Mouse (Mus musculus): ENCODE results near the gene Srpx. TPM values are rescaled to one million over a fixed set of nuclear protein-coding genes. Genes with fewer than 3 reads are reported as not detected.

Gene Srpx
- polyA plus RNA-seq, 1 experiment from 2014 or later, result 3.2 TPM

- no peaks in the 10 kb centered on the region for H3K9me3 ChIP-seq
- H3K27ac ChIP-seq (replicated peaks), result no peak overlapping the region
- H3K4me3 ChIP-seq, result no peak overlapping the region
- no peak for ATAC-seq (replicated peaks)
- no peaks in the 10 kb centered on the region for H3K4me1 ChIP-seq
- H3K27me3 ChIP-seq, result no peaks in the 10 kb centered on the region
- no peaks in the 10 kb centered on the region for H3K36me3 ChIP-seq
- no peak overlapping the region for H3K9ac ChIP-seq (replicated peaks)
- 70% methylated on average over 4 of the region's 4 CpGs for WGBS
- no peak overlapping the region for H3K4me2 ChIP-seq (replicated peaks)
Observed at GRCm38 (mm10) chrX:10069405-10069804, 48.1 kb downstream of the Srpx start.

DNA sequence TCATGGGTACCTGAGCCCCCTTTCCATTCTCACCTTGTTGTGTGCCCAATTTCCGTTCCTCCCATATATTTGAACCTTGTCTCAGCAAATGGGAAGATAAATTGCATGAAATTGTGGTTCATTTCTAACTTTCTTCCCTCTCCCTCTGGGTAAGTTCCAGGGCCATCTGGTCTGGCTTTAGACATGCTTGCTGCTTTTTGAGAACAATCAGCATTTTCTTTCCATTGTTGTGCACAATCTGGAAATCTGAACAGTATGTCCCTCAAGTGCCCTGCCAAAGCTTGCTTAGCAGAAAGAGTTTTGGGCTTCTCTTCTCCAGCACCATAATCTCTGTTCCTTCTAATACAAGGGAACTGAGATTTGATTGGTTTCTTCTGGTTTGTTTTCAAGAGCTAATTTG lies 53.7 kb downstream of the Srpx start:
- Histone ChIP-seq H3K4me2 (replicated peaks) (no peak overlapping the region), H3K27ac (replicated peaks) (no peak overlapping the region), H3K9me3 (no peaks in the 10 kb centered on the region), H3K36me3 (no peaks in the 10 kb centered on the region), H3K27me3 (no peaks in the 10 kb centered on the region), H3K4me3 (no peak overlapping the region), H3K4me1 (no peaks in the 10 kb centered on the region), H3K9ac (replicated peaks) (no peak overlapping the region)
- no peak for ATAC-seq (replicated peaks)
- 83% methylated on average over 1 of the region's 1 CpGs for WGBS

GRCm38 (mm10) chrX:10063361-10063760 lies 54.1 kb downstream of the Srpx start:
- no peak overlapping the region for H3K4me2 ChIP-seq (replicated peaks)
- H3K9me3 ChIP-seq, result no peaks in the 10 kb centered on the region
- ATAC-seq (replicated peaks), result no peak
- H3K9ac ChIP-seq (replicated peaks), result no peak overlapping the region
- no peaks in the 10 kb centered on the region for H3K27me3 ChIP-seq
- WGBS, result 71% methylated on average over 2 of the region's 2 CpGs
- no peak overlapping the region for H3K4me3 ChIP-seq
- H3K4me1 ChIP-seq, result no peaks in the 10 kb centered on the region
- no peak overlapping the region for H3K27ac ChIP-seq (replicated peaks)
- no peaks in the 10 kb centered on the region for H3K36me3 ChIP-seq

- Histone ChIP-seq H3K9me3 (no peaks in the 10 kb centered on the region), H3K4me2 (replicated peaks) (no peak overlapping the region), H3K36me3 (no peaks in the 10 kb centered on the region), H3K9ac (replicated peaks) (no peak overlapping the region), H3K4me1 (no peaks in the 10 kb centered on the region), H3K27me3 (no peaks in the 10 kb centered on the region), H3K27ac (replicated peaks) (no peak overlapping the region), H3K4me3 (no peak overlapping the region)
- ATAC-seq (replicated peaks), result no peak
- WGBS, result 52% methylated on average over 4 of the region's 4 CpGs
Observed at GRCm38 (mm10) chrX:10062201-10062600, 55.3 kb downstream of the Srpx start.

DNA sequence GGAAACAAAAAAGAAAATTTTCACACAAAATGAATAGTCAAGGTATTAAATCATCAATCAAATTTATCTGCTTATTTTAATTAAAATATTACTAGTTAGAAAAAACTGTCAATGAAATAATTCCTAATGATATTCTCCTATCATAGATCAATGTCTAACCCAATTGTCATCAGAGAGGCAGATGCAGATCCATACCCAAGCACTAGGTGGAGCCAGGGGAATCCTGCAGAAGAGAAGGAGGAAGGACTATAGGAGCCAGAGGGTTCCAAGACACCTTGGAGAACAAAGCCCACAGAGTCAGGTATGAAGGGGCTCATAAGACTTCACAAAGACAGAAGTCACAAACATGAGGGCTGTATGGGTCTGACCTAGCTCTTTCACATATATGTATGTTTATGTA lies 82.8 kb downstream of the Srpx start:
- no peaks in the 10 kb centered on the region for H3K4me1 ChIP-seq
- H3K9ac ChIP-seq (replicated peaks), result no peak overlapping the region
- H3K27me3 ChIP-seq, result no peaks in the 10 kb centered on the region
- no peaks in the 10 kb centered on the region for H3K36me3 ChIP-seq
- H3K27ac ChIP-seq (replicated peaks), result no peak overlapping the region
- H3K4me3 ChIP-seq, result no peak overlapping the region
- H3K9me3 ChIP-seq, result no peaks in the 10 kb centered on the region
- ATAC-seq (replicated peaks), result no peak
- H3K4me2 ChIP-seq (replicated peaks), result no peak overlapping the region

DNA sequence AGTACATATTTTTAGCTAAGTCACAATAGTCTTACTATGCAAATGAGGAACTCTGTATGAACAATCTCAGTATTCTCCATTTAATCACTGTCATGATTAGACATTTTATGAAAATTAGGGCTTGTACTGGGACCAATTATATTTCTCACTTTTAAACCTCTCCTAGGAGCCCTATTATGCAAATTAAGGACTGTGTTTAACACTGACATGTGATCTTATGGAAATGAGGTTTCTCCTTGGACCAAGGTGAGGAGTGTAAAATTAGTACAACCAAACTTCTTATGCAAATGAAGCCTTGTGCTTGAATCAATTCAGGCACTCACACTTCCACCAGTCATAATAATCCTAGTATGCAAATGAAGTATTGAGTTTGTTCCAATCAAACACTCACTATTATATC lies 107.3 kb downstream of the Srpx start:
- no peaks in the 10 kb centered on the region for H3K27me3 ChIP-seq
- no peaks in the 10 kb centered on the region for H3K9me3 ChIP-seq
- H3K4me1 ChIP-seq, result no peaks in the 10 kb centered on the region
- no peaks in the 10 kb centered on the region for H3K36me3 ChIP-seq
- peak; percentile 72 for ATAC-seq (replicated peaks)
- no peak overlapping the region for H3K9ac ChIP-seq (replicated peaks)
- no peak overlapping the region for H3K4me3 ChIP-seq
- H3K4me2 ChIP-seq (replicated peaks), result no peak overlapping the region
- no peak overlapping the region for H3K27ac ChIP-seq (replicated peaks)

DNA sequence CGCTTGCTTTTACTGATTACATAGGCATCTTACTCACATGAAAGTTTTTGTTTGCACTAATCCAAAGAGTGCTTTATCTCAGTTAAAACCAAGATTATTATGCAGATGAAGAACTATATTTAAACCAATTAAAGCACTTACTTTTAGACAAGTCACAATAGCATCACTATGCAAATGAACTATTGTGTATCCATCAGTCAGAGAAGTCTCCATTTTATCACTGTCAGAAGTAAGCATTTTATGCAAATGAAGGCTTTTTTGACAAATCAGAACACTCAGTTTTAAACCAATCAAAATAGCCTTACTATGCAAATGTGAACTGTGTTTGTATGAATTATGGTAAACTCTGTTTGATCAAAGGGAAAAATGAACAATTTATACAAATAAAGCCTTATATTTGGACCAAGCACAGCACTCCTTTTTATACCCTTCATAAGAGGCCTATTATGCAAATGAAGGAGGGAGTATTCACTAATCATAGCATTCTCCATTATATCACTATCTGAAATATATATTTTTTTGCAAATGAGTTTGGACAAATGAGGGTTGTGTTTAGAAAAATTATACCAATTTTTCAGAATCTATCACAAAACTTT lies 109.7 kb downstream of the Srpx start:
- Histone ChIP-seq H3K36me3 (no peaks in the 10 kb centered on the region), H3K27ac (replicated peaks) (no peak overlapping the region), H3K27me3 (no peaks in the 10 kb centered on the region), H3K4me3 (no peak overlapping the region), H3K9me3 (no peaks in the 10 kb centered on the region), H3K4me2 (replicated peaks) (no peak overlapping the region), H3K9ac (replicated peaks) (no peak overlapping the region), H3K4me1 (no peaks in the 10 kb centered on the region)
- no peak; the same call in 1 of the 2 replicates for ATAC-seq (replicated peaks)
- 61% methylated on average over 1 of the region's 1 CpGs for WGBS

GRCm38 (mm10) chrX:10005946-10006345 lies 111.6 kb downstream of the Srpx start:
- Histone ChIP-seq H3K4me3 (no peak overlapping the region), H3K36me3 (no peaks in the 10 kb centered on the region), H3K27ac (replicated peaks) (no peak overlapping the region), H3K9ac (replicated peaks) (no peak overlapping the region), H3K9me3 (no peaks in the 10 kb centered on the region), H3K27me3 (no peaks in the 10 kb centered on the region), H3K4me1 (no peaks in the 10 kb centered on the region), H3K4me2 (replicated peaks) (no peak overlapping the region)
- ATAC-seq (replicated peaks), result no peak
- WGBS, result 56% methylated on average over 1 of the region's 1 CpGs

GRCm38 (mm10) chrX:10000718-10001117 lies 116.8 kb downstream of the Srpx start:
- Histone ChIP-seq H3K27me3 (no peaks in the 10 kb centered on the region), H3K9me3 (no peaks in the 10 kb centered on the region), H3K9ac (replicated peaks) (no peak overlapping the region), H3K4me2 (replicated peaks) (no peak overlapping the region), H3K36me3 (no peaks in the 10 kb centered on the region), H3K4me1 (no peaks in the 10 kb centered on the region), H3K4me3 (no peak overlapping the region), H3K27ac (replicated peaks) (no peak overlapping the region)
- no peak for ATAC-seq (replicated peaks)
- WGBS, result 85% methylated on average over 1 of the region's 1 CpGs

Other genes starting within 250 kb of the Srpx start
- 1.4 and 1.5 TPM in 2 replicates for gene Sytl5, start 232.1 kb downstream of the Srpx start, polyA plus RNA-seq (2015; fragmentation: Nextera tagmentation; extraction: Ambion mirVana)
- gene Rpgr, start 99.2 kb upstream of the Srpx start, polyA plus RNA-seq (2015; fragmentation: Nextera tagmentation; extraction: Ambion mirVana), result 39.8 and 44.4 TPM in 2 replicates
- gene Otc, start 134.6 kb upstream of the Srpx start, polyA plus RNA-seq (2015; fragmentation: Nextera tagmentation; extraction: Ambion mirVana), result 0.08 TPM in 1 of 2 replicates, not detected in the other